Mouse (Mus musculus) MEL (cell line): ENCODE results near the gene Aldh1a7. TPM values are rescaled to one million over a fixed set of nuclear protein-coding genes. Genes with fewer than 3 reads are reported as not detected.

Experiments used
- DNase-seq: peaks from one replicate; pipeline ENCODE4 v3.0.0; 2011; ENCODE audit warnings: low read depth, low spot score
- H3K27ac ChIP-seq: 2 replicates; pipeline ENCODE4 v1.5.1; 2012; ENCODE audit warnings: low read depth, mild to moderate bottlenecking, control low read depth, low read length, moderate library complexity; ENCODE audit not compliant: control insufficient read depth
- H3K27me3 ChIP-seq, 2 experiments: fragments of 150-350 bp in 1 of 2; sonication (generic) in 1 of 2; 2 replicates each; pipeline ENCODE4 v1.6.1; 2012; ENCODE audit warnings: low read length in 2 of 2, mild to moderate bottlenecking in 2 of 2, improper control_type of control experiment in 1 of 2, moderate library complexity in 1 of 2; ENCODE audit not compliant: insufficient read depth in 2 of 2, control insufficient read depth in 1 of 2
- H3K36me3 ChIP-seq, 2 experiments: 2 replicates each; pipeline ENCODE4 v1.6.1; 2012 to 2014; ENCODE audit warnings: low read length in 2 of 2, improper control_type of control experiment in 1 of 2, inconsistent platforms in 1 of 2, mild to moderate bottlenecking in 1 of 2; ENCODE audit not compliant: insufficient read depth in 2 of 2, control insufficient read depth in 1 of 2
- H3K4me1 ChIP-seq, 2 experiments: fragments of 150-350 bp in 1 of 2; sonication (generic) in 1 of 2; 2 replicates each; pipeline ENCODE4 v1.6.1; 2012; ENCODE audit warnings: low read length in 2 of 2, improper control_type of control experiment in 1 of 2, mild to moderate bottlenecking in 1 of 2; ENCODE audit not compliant: insufficient read depth in 2 of 2, control insufficient read depth in 1 of 2
- H3K4me3 ChIP-seq, 2 experiments: fragments of 150-350 bp in 1 of 2; sonication (generic) in 1 of 2; 2 replicates each; pipeline ENCODE4 v1.5.1; 2012; ENCODE audit warnings: low read depth in 2 of 2, low read length in 2 of 2, mild to moderate bottlenecking in 2 of 2, moderate library complexity in 2 of 2, control low read depth in 1 of 2, improper control_type of control experiment in 1 of 2; ENCODE audit not compliant: control insufficient read depth in 1 of 2, insufficient read depth in 1 of 2
- H3K79me2 ChIP-seq: 2 replicates; pipeline ENCODE4 v1.6.1; 2012; ENCODE audit warnings: mild to moderate bottlenecking, low read length, moderate library complexity; ENCODE audit not compliant: control insufficient read depth, poor library complexity, insufficient read depth
- H3K9ac ChIP-seq: 2 replicates; pipeline ENCODE4 v1.6.1; 2012; ENCODE audit warnings: low read depth, mild to moderate bottlenecking, control low read depth, low read length, moderate library complexity; ENCODE audit not compliant: control insufficient read depth, poor library complexity, severe bottlenecking
- H3K9me3 ChIP-seq: fragments of 150-350 bp; sonication (generic); replicated peaks from 2 replicates; pipeline ENCODE4 v1.6.1; 2012; ENCODE audit warnings: mild to moderate bottlenecking, low read length, improper control_type of control experiment, moderate library complexity; ENCODE audit not compliant: insufficient read depth
- BHLHE40 ChIP-seq: IDR thresholded peaks from 2 replicates; pipeline ENCODE4 v1.6.1; 2012; ENCODE audit warnings: low read depth, mild to moderate bottlenecking, inconsistent platforms, low read length, improper control_type of control experiment, borderline replicate concordance
- CHD2 ChIP-seq: IDR thresholded peaks from 2 replicates; pipeline ENCODE4 v1.6.1; 2011; ENCODE audit warnings: low read length, improper control_type of control experiment
- CTCF ChIP-seq, 3 experiments: IDR thresholded peaks in 2 of 3; conservative IDR thresholded peaks in 1 of 3; 2 replicates each; pipeline ENCODE4 v1.5.1; 2011 to 2012; ENCODE audit warnings: low read length in 3 of 3, low read depth in 2 of 3, mild to moderate bottlenecking in 2 of 3, improper control_type of control experiment in 1 of 3, inconsistent platforms in 1 of 3, mixed read lengths in 1 of 3, moderate library complexity in 1 of 3; ENCODE audit not compliant: control insufficient read depth in 1 of 3, insufficient read depth in 1 of 3, poor library complexity in 1 of 3, severe bottlenecking in 1 of 3
- E2F4 ChIP-seq: IDR thresholded peaks from 2 replicates; pipeline ENCODE4 v1.6.1; 2011; ENCODE audit warnings: low read depth, low read length, improper control_type of control experiment, borderline replicate concordance
- ELF1 ChIP-seq: IDR thresholded peaks from 2 replicates; pipeline ENCODE4 v1.6.1; 2014; ENCODE audit warnings: low read depth, mild to moderate bottlenecking, inconsistent platforms, low read length, improper control_type of control experiment, moderate library complexity
- EP300 ChIP-seq, 2 experiments: IDR thresholded peaks; 2 replicates each; pipeline ENCODE4 v1.6.1; 2011; ENCODE audit warnings: improper control_type of control experiment in 2 of 2, low read length in 2 of 2, low read depth in 1 of 2, mild to moderate bottlenecking in 1 of 2
- GABPA ChIP-seq: IDR thresholded peaks from 2 replicates; pipeline ENCODE4 v1.6.1; 2012; ENCODE audit warnings: low read depth, mild to moderate bottlenecking, inconsistent platforms, low read length, improper control_type of control experiment, moderate library complexity
- GATA1 ChIP-seq: IDR thresholded peaks from 2 replicates; pipeline ENCODE4 v1.6.1; 2011; ENCODE audit warnings: low read depth, low read length, improper control_type of control experiment
- HCFC1 ChIP-seq: IDR thresholded peaks from 2 replicates; pipeline ENCODE4 v1.6.1; 2012; ENCODE audit warnings: low read depth, mild to moderate bottlenecking, inconsistent platforms, low read length, improper control_type of control experiment, moderate library complexity
- JUND ChIP-seq: IDR thresholded peaks from 2 replicates; pipeline ENCODE4 v1.6.1; 2011; ENCODE audit warnings: low read depth, mild to moderate bottlenecking, improper control_type of control experiment, low read length
- KAT2A ChIP-seq: conservative IDR thresholded peaks from 2 replicates; pipeline ENCODE4 v1.6.1; 2012; ENCODE audit warnings: low read depth, low read length, improper control_type of control experiment, inconsistent platforms
- MAFK ChIP-seq: IDR thresholded peaks from 2 replicates; pipeline ENCODE4 v1.6.1; 2011; ENCODE audit warnings: low read depth, mild to moderate bottlenecking, low read length, improper control_type of control experiment, borderline replicate concordance
- MAX ChIP-seq: IDR thresholded peaks from 2 replicates; pipeline ENCODE4 v1.6.1; 2011; ENCODE audit warnings: low read length, improper control_type of control experiment
- MEF2A ChIP-seq: IDR thresholded peaks from 2 replicates; pipeline ENCODE4 v1.6.1; 2014; ENCODE audit warnings: low read depth, mild to moderate bottlenecking, inconsistent platforms, low read length, improper control_type of control experiment; ENCODE audit not compliant: poor library complexity, insufficient replicate concordance, severe bottlenecking; ENCODE audit errors: extremely low read depth
- MXI1 ChIP-seq: IDR thresholded peaks from 2 replicates; pipeline ENCODE4 v1.6.1; 2011; ENCODE audit warnings: mild to moderate bottlenecking, low read depth, low read length, improper control_type of control experiment
- MYB ChIP-seq: IDR thresholded peaks from 2 replicates; pipeline ENCODE4 v1.6.1; 2011; ENCODE audit warnings: mild to moderate bottlenecking, low read depth, low read length, improper control_type of control experiment
- NELFE ChIP-seq: IDR thresholded peaks from 2 replicates; pipeline ENCODE4 v1.6.1; 2011; ENCODE audit warnings: low read depth, low read length, improper control_type of control experiment
- POLR2A ChIP-seq, 2 experiments: IDR thresholded peaks; 2 replicates each; pipeline ENCODE4 v1.6.1; 2011 to 2012; ENCODE audit warnings: low read length in 2 of 2, mild to moderate bottlenecking in 2 of 2, control low read depth in 1 of 2, improper control_type of control experiment in 1 of 2, low read depth in 1 of 2, moderate library complexity in 1 of 2; ENCODE audit not compliant: control insufficient read depth in 1 of 2, insufficient read depth in 1 of 2, poor library complexity in 1 of 2
- RAD21 ChIP-seq: IDR thresholded peaks from 2 replicates; pipeline ENCODE4 v1.6.1; 2011; ENCODE audit warnings: mild to moderate bottlenecking, low read depth, low read length, improper control_type of control experiment
- RCOR1 ChIP-seq: IDR thresholded peaks from 2 replicates; pipeline ENCODE4 v1.6.1; 2012; ENCODE audit warnings: low read depth, mild to moderate bottlenecking, inconsistent platforms, low read length, improper control_type of control experiment
- SIN3A ChIP-seq: IDR thresholded peaks from 2 replicates; pipeline ENCODE4 v1.6.1; 2012; ENCODE audit warnings: low read length, improper control_type of control experiment, inconsistent platforms
- SMC3 ChIP-seq: IDR thresholded peaks from 2 replicates; pipeline ENCODE4 v1.6.1; 2011; ENCODE audit warnings: low read depth, low read length, improper control_type of control experiment
- TAL1 ChIP-seq: IDR thresholded peaks from 2 replicates; pipeline ENCODE4 v1.6.1; 2012; ENCODE audit warnings: mild to moderate bottlenecking, inconsistent platforms, low read length, moderate library complexity, mixed read lengths
- TBP ChIP-seq: IDR thresholded peaks from 2 replicates; pipeline ENCODE4 v1.8.0; 2011; ENCODE audit warnings: low read depth, low read length, improper control_type of control experiment
- TCF12 ChIP-seq: IDR thresholded peaks from 2 replicates; pipeline ENCODE4 v1.6.1; 2014; ENCODE audit warnings: low read depth, mild to moderate bottlenecking, inconsistent platforms, low read length, improper control_type of control experiment, moderate library complexity
- ZC3H11A ChIP-seq: IDR thresholded peaks from 2 replicates; pipeline ENCODE4 v1.6.1; 2012; ENCODE audit warnings: low read depth, mild to moderate bottlenecking, inconsistent platforms, low read length, improper control_type of control experiment
- ZKSCAN1 ChIP-seq: IDR thresholded peaks from 2 replicates; pipeline ENCODE4 v1.6.1; 2012; ENCODE audit warnings: low read depth, mild to moderate bottlenecking, inconsistent platforms, low read length, improper control_type of control experiment, moderate library complexity
- ZNF384 ChIP-seq: IDR thresholded peaks from 2 replicates; pipeline ENCODE4 v1.6.1; 2012; ENCODE audit warnings: low read depth, mild to moderate bottlenecking, inconsistent platforms, low read length, improper control_type of control experiment
- polyA plus RNA-seq, 2 experiments: library from polyadenylated mRNA; stranded (reverse) in 1 of 2; unstranded in 1 of 2; fragments of >175 nt in 1 of 2; fragments of >200 nt in 1 of 2; gene quantifications; 2 replicates each; pipeline versions ENCODE4 v1.2.1 to v1.2.4; 2012; ENCODE audit warnings: low replicate concordance in 2 of 2, low read depth in 1 of 2; ENCODE audit not compliant: insufficient read length in 2 of 2, insufficient read depth in 1 of 2, missing spikeins in 1 of 2
- total RNA-seq: library from RNA; depleted of rRNA; stranded (reverse); fragments of 300-350 nt; gene quantifications from 2 replicates; pipeline ENCODE4 v1.2.3, GENCODE M21; 2012

The Aldh1a7 gene
- total and polyA plus RNA-seq, 3 experiments = 0.03 TPM; not detected in 2

- TF ChIP-seq ZKSCAN1 (no peak), SMC3 (no peak), TAL1 (no peak), EP300 (IDR thresholded peaks at IDR 0.05; ENCODE audit: low read depth in 1 of 2, low read length in 2 of 2) (no peak), GABPA (no peak), ZNF384 (no peak), RCOR1 (no peak), MYB (no peak), MAFK (no peak), NELFE (no peak), MEF2A (no peak)
- H3K4me1 ChIP-seq = no peaks in the 10 kb centered on the region
- no peaks in the 10 kb centered on the region for H3K79me2 ChIP-seq
- no peaks in the 10 kb centered on the region for H3K36me3 ChIP-seq
- no peaks in the 10 kb centered on the region for H3K27me3 ChIP-seq
- no peaks in the 10 kb centered on the region for H3K9me3 ChIP-seq
- DNase-seq = no peak
- H3K9ac ChIP-seq = no peak overlapping the region
- no peak overlapping the region for H3K4me3 ChIP-seq
- H3K27ac ChIP-seq = no peak overlapping the region
Measured at GRCm38 (mm10) chr19:20715093-20715492, 12.3 kb downstream of the Aldh1a7 start.

DNA sequence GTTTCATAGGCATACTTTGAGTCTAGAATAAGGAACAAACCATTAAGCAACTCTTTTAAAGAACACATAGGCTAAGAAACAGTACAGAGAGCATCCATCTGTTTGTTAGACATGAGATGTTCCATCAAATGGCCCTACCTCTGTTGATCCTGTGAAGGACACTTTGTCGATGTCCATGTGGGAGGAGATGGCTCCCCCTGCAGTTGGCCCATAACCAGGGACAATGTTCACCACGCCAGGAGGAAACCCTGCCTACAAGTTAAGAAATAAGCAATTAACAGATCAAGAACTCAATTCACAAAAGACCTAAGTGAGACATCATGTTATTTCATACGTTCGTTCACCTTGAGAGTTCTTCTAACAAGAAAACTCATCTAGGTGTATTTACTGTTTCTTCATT, 12.8 kb downstream of the Aldh1a7 start:
- Histone ChIP-seq H3K27ac (no peak overlapping the region), H3K9me3 (no peaks in the 10 kb centered on the region), H3K4me3 (no peak overlapping the region), H3K36me3 (no peaks in the 10 kb centered on the region), H3K79me2 (no peaks in the 10 kb centered on the region), H3K27me3 (no peaks in the 10 kb centered on the region), H3K9ac (no peak overlapping the region), H3K4me1 (no peaks in the 10 kb centered on the region)
- TF ChIP-seq MAX (no peak), BHLHE40 (no peak), RCOR1 (no peak), GABPA (no peak), TBP (no peak), RAD21 (no peak), KAT2A (no peak), SIN3A (no peak), NELFE (no peak)
- no peak for DNase-seq

DNA sequence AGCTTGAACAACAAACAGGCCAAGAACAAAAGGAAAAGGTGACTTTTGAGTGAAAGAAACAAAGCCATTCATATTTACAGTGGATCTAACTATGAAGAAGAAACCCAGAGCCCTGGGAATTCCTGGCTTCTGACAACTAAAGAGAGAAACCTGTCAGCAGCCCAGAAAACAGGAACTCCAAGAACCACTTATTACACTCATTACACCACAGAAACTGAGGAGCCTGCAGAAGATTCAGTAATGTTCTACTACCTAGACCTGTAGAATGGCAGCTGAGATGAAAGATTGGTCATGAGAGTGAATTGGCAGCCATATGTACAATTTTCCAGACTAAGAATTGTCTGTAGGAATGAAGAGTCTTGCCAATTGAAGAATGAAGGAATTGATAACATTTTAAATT, 20.2 kb downstream of the Aldh1a7 start:
- H3K27me3 ChIP-seq = no peaks in the 10 kb centered on the region
- TF ChIP-seq NELFE = no peak
- no peak for TF ChIP-seq BHLHE40
- no peak for TF ChIP-seq JUND
- TF ChIP-seq HCFC1 = no peak
- no peak for TF ChIP-seq GATA1
- no peak for TF ChIP-seq POLR2A (IDR thresholded peaks at IDR 0.05; ENCODE audit: control insufficient read depth in 1 of 2, insufficient read depth in 1 of 2, low read depth in 1 of 2, low read length in 2 of 2, poor library complexity in 1 of 2)
- no peak for TF ChIP-seq RCOR1
- TF ChIP-seq E2F4 = no peak
- no peak for TF ChIP-seq KAT2A
- no peak for TF ChIP-seq MXI1
- no peak for TF ChIP-seq CHD2
- no peak for TF ChIP-seq GABPA
- no peak for TF ChIP-seq TAL1
- no peak for TF ChIP-seq MYB
- no peak for TF ChIP-seq ELF1
- no peak for TF ChIP-seq MAFK
- no peak for TF ChIP-seq CTCF (IDR thresholded peaks at IDR 0.05 in 2 of 3, conservative IDR thresholded peaks at IDR 0.05 in 1 of 3; ENCODE audit: control insufficient read depth in 1 of 3, insufficient read depth in 1 of 3, low read depth in 2 of 3, low read length in 3 of 3, poor library complexity in 1 of 3, severe bottlenecking in 1 of 3)
- TF ChIP-seq ZC3H11A = no peak
- no peak for TF ChIP-seq TCF12
- TF ChIP-seq ZKSCAN1 = no peak
- no peak overlapping the region for H3K27ac ChIP-seq
- no peak overlapping the region for H3K9ac ChIP-seq
- H3K9me3 ChIP-seq = no peaks in the 10 kb centered on the region
- H3K79me2 ChIP-seq = no peaks in the 10 kb centered on the region
- no peak for DNase-seq
- H3K4me3 ChIP-seq = no peak overlapping the region
- H3K36me3 ChIP-seq = no peaks in the 10 kb centered on the region
- H3K4me1 ChIP-seq = no peaks in the 10 kb centered on the region
